Mouse (Mus musculus) T-helper 17 cell (primary cell): Measurements from ENCODE around the gene Shisa5.

ENCODE experiments used
- in situ Hi-C, 2 experiments: fragments of 300-600 bp; cut with MboI, MseI; formaldehyde crosslinking; loops; 1 replicate in 1 of 2; 2 replicates in 1 of 2; pipeline ENCODE4 v1.15.1; 2025; ENCODE audit warnings: high pct_unique_total_duplicates in 2 of 2

Gene Shisa5

GRCm38 (mm10) chr9:109038086-109038895 is at the start of gene Shisa5:
Gene Shisa5, plus strand, starts transcription at chr9:109038565.
- in situ Hi-C loops = no loop called here

DNA sequence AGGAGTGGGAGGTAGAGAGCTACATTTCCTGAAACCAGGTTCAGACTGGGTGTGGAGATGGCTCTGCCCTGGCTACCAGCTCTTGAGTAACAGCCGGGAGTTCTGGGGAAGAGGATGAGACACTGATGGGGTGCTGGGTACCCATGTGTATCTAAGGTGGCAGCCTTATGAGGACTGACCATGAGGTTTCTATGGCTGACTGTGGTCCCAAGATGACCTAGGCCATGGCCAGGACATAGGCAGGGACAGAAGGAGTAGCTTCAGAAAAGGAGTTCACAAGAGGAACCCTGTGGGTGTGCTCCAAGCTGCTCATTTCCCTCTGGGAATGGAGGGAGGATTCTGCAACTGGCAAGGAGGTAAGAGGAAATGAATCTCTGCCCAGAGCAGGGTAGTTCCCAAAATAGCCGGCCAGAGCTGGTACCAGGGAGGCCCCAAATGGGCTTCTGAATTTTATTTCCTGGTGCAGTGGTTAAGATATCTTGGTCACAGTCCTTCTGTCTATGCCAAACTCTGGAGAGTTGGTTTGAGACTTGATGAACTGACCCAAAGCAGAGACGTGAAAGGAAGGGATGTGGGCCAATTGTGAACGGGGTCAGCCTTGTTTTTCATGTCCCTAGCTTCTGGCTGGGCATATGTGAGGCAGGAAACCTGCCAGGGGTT is 48.4 kb upstream of the Shisa5 start:
- in situ Hi-C loops = loop anchor here (5.0 to 10.0 kb wide), 3 partner anchors 227 to 885 kb away; partner anchors contain the start of gene Cdc25a (in 1 of the 2)

GRCm38 (mm10) chr9:108990462-108990820 is 47.9 kb upstream of the Shisa5 start:
- in situ Hi-C loops = loop anchor here (5.0 to 10.0 kb wide), 3 partner anchors 227 to 884 kb away; partner anchors contain the start of gene Cdc25a (in 1 of the 2)

DNA sequence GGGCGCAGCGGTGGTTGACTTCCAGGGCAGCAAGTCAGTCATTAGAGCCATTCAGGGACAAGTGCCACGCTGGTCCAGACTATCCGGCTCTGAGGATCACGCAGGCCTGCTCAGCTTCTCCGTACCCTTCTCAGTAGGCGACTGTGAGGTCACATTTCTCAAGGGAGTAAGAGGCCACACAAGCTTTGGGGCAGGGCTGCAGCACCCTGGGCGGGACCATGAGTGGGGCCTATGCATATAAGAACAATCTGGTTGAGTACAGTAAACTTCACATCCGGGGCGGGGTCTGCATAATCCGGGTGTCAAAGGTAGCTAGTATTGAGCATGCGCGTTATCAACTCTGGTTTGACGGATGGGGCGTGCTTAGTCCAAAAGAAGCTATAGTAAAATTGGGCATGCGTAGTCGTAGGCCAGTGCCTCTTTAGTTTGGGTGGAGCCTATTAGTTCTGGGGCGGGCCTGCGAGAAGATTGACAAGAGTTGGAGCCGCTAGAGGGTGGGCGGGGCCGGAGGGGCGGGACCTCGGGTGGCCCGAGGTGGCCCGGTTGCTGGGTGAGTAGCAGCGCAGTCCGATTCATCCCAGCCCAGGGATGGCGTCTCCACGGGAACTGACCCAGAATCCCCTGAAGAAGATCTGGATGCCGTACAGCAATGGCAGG is 46.8 kb upstream of the Shisa5 start, which contains the start of gene Pfkfb4:
Pfkfb4 (plus strand) TSS at position 351 of the 657 bp plus-strand sequence.
- in situ Hi-C loops = loop anchor here (5.0 to 10.0 kb wide), 3 partner anchors 226 to 883 kb away; partner anchors contain the start of gene Cdc25a (in 1 of the 2)

DNA sequence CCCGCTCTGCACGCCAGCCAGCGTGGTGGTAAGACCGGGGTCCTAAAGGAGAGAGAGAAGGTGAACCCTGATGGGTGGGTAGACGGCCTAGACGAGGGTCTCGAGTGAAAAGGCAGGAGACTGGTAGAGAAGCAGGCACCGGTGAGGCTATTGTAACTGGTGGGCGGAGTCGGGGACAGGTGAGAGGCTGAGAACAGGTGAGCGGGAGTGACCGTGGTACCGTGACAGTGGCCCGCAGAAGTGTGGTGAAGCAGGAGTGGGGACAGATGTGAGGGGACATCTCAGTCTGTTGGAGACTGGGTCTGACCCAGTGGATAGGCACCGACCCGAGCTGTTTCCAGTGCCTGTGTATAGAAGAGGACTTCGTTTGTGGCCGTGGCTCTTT is 46.3 kb upstream of the Shisa5 start:
- in situ Hi-C loops = loop anchor here (5.0 to 10.0 kb wide), 3 partner anchors 225 to 883 kb away; partner anchors contain the start of gene Cdc25a (in 1 of the 2)

DNA sequence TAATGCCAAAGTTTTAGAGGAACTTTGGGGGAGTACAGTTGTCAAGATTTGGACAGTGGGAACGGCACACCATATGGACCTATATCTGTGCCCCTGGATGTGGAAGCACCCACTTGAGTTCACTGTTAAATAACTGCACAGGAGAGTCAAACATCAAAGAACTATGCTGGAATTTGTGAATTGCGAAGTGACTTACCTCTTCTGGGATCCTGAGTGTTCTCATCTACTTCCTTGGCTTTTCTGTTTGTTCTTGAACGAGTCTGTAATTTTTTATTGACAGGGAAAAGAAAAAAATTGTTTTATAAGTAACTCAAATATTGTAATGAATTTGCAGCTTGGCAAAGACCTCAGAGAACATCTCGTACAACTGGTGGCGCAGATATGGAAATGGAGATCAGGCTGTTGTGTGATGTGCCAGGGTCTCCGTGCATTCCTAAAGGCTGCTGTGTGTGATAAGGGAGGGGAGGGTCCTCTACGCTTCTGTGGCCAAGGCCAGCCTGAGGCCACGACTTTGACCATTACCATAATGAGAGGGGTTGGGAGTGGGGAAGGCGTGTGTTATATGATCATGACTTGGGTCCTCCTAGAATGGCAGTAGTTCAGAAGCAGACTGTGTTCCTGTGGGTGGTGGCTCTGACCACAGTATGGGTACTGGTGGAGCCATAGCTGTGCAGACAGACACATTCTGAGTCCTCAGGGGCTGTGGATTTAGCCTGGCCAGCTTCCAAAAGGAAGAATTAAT is 45.6 kb upstream of the Shisa5 start:
- in situ Hi-C loops = loop anchor here (5.0 to 10.0 kb wide), 3 partner anchors 225 to 882 kb away; partner anchors contain the start of gene Cdc25a (in 1 of the 2)

DNA sequence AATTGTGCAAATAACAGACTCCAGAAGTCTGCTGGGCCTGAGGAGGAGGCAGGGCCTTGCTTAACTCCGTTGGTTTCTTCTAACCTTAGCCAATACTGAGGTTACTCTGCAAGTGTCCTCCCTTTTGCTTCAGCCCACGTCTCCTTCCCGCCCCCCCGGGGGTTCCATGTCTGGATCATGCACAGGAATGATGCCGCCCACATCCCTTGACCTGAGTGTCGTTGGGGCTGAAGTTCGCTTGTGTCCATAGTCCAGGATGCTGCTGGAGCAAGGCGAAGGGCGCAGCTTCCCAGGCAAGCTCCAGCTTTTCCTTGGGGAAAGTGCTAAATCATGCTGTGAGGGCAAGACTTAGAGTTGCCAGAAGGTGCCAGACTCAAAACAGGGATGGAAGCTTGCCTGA is 42.0 kb upstream of the Shisa5 start:
- in situ Hi-C loops = loop anchor here (10.0 kb wide), 2 partner anchors 868 to 878 kb away; partner anchors contain the start of gene Cdc25a (in 1 of the 2)

- in situ Hi-C loops = loop anchor here (10.0 kb wide), 2 partner anchors 866 to 876 kb away; partner anchors contain the start of gene Cdc25a (in 1 of the 2)
Observed at GRCm38 (mm10) chr9:108998287-108999166, 39.8 kb upstream of the Shisa5 start.

- in situ Hi-C loops = loop anchor here (10.0 kb wide), 2 partner anchors 866 to 876 kb away; partner anchors contain the start of gene Cdc25a (in 1 of the 2)
Observed at GRCm38 (mm10) chr9:108999167-108999526, 39.2 kb upstream of the Shisa5 start.

DNA sequence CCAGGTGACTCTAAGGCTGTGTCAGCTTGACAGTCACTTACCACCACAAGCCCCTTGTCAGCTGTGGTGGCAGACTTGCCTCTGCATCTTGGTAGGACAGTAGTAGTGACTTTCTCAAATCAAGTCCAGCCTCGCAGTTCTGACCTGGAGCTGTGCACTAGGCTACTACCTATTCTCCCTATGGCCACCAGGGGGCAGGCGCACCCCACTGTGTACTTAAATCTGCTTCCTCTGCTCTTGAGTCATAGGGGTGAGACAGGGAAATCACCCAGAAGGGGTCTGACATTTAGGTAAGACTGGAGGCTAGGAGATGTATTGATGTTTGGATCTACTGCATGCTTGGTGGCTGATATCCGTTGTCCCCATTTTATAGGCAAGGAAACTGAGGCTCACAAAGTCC is 37.6 kb upstream of the Shisa5 start:
- in situ Hi-C loops = loop anchor here in 1 of 2 experiments (5.0 to 10.0 kb wide), 4 partner anchors 57 to 804 kb away; partner anchors contain the start of genes Fbxw24 and Trex1

GRCm38 (mm10) chr9:109003201-109003600 is 35.2 kb upstream of the Shisa5 start:
- in situ Hi-C loops = loop anchor here in 1 of 2 experiments (5.0 to 10.0 kb wide), 4 partner anchors 54 to 802 kb away; partner anchors contain the start of genes Fbxw24 and Trex1

DNA sequence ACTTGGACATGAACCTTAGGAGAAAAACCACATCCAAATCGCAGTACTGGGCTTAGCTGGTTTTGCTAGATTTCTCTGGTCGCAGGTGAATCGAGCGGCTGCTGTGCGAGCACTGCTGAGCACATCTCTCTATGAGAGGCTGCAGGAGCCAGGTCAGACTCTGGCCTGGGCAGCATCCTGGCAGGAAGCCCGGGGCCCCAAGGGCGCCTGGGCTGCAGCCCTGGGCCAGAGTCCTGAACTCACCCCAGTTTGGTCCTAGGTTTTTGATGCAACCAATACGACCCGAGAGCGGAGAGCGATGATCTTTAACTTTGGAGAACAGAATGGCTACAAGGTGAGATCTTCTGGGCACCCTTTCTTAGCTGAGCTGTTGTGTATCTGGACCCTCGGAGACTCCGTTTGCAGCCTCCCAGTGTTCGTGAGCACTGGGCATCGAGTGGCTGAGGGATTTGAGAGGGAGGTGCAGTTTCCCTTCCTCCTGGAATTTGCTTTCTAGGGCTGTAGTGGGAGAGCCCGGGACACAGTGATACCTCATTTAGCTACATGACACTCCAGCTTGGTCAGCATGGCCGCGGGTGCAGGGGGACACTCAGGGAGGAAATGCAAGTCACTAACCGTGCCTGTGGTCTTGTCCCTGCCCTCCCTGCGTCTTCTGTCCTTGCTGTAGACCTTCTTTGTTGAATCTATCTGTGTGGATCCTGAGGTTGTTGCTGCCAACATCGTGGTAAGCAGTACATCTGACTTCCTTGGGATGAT is 31.2 kb upstream of the Shisa5 start:
- in situ Hi-C loops = loop anchor here (5.0 to 10.0 kb wide), 5 partner anchors 55 to 798 kb away; partner anchors contain the start of gene Fbxw24 (in 1 of the 2)

GRCm38 (mm10) chr9:109008081-109008480 is 30.3 kb upstream of the Shisa5 start:
- in situ Hi-C loops = loop anchor here (5.0 to 10.0 kb wide), 5 partner anchors 54 to 797 kb away; partner anchors contain the start of gene Fbxw24 (in 1 of the 2)

GRCm38 (mm10) chr9:109008994-109009635 is 29.2 kb upstream of the Shisa5 start:
- in situ Hi-C loops = loop anchor here (5.0 to 10.0 kb wide), 5 partner anchors 53 to 796 kb away; partner anchors contain the start of gene Fbxw24 (in 1 of the 2)

DNA sequence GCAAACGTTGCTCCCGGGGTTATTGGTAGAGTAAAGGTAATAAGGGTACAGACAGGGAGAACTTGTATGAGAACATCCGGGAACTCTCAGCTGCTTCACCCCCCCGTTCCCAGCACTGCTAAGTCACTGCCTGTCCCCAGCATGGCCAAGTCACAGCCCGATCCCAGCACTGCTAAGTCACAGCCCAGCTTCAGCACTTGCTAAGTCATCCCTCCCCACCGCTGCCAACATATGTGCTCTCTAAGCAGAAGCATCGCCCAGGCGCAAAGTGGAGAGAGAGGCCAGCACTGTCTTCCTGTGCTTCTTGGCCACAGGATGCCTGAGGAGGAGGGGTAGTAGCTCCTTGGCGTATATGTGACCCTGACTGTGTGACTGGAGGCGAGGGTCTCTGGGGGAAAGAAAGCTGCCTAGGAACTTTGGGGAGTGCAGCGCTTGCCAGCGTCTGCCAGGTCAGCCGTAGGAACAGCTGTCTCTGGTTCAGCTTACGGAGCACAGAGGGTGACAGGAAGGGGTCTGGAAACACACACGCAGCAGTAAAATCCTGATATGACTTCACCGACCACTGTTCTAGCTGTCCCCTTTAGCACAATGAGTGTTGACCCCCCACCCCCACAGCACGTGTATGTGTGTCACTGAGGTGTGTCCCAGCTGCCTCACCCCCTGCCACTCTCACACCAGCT is 28.6 kb upstream of the Shisa5 start:
- in situ Hi-C loops = loop anchor here (5.0 to 10.0 kb wide), 5 partner anchors 53 to 795 kb away; partner anchors contain the start of gene Fbxw24 (in 1 of the 2)

DNA sequence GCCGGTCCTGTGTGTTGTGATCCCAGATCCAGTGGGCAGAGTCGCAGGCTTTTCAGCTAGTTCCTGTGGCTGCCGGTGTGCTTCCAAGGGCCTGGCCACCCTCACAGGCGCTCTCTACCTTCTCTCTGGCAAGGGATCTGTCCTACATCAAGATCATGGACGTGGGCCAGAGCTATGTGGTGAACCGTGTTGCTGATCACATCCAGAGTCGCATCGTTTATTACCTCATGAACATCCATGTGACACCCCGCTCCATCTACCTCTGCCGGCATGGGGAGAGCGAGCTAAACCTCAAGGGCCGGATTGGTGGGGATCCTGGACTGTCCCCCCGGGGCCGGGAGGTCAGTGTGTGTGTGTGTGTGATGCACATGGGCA is 28.1 kb upstream of the Shisa5 start:
- in situ Hi-C loops = no loop called here

DNA sequence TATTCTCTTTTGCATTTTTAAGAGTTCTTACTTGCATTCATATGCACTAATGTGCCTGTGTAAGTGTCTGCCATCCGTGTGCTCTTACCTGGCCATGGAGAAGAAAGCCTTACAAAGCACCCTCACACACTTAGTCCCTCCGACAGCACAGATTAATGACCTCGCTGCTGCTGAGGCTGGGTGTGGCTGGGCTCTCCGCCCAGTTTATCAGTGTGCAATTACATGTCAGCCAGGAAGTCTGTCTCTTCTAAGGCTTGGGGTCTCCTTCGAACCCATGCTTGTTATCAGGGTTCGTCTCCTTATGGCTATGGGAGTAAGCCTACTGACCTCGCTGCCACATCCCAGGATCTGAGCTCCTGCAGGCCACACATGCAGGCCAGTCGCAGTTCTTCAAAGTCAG is 23.0 kb upstream of the Shisa5 start:
- in situ Hi-C loops = no loop called here
